18 mouse cellular contexts compared by ENCODE assay signal in the genomic region with DNA sequence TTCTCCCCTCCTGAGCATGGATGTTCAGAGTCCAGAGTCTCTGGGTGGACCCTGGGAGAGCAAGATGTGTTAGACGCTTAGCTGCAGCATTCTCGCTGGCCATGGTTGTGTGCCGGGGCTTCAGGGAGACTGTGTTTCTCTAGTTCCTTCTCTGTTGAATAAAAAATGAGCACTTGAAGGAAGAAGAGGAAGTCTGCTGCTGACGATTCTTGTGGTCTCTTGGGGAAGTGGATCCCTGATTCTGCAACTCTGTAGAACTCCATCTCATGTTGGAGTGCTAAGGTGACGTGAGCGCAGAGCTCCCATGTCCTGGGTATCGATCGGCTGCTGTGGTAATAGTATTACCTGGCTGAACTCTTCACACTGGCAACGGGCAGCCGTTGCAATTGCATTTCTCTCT. TPM values are rescaled to one million over a fixed set of nuclear protein-coding genes. Genes with fewer than 3 reads are reported as not detected.
DNase-seq lines count a peak whose midpoint lies in the region.
"Had no signal": no experiment of that assay in that cellular context is flagged by ENCODE, and none has a peak within 500 bp of the region (broad histone marks: within the 10 kb centered on the region; RNA-seq: fewer than 3 reads in every experiment).

No protein-coding gene starts in this region.

- H3K27ac ChIP-seq in brown adipose tissue, adult 24 weeks (replicated peaks; ENCODE audit: low read depth, low read length), result peak overlapping the region; percentile 65; the same call in 1 of the 2 replicates
- H3K27ac ChIP-seq: embryonic facial prominence, embryonic 15.5 days; forebrain, embryonic 10.5 days; hindbrain, embryonic 12.5 days; macrophage; midbrain, embryonic 12.5 days; neural tube, embryonic 13.5 days had no signal

- H3K4me1 ChIP-seq in brown adipose tissue, adult 24 weeks (ENCODE audit: control insufficient read depth, insufficient read depth, insufficient read length, low read length), result no peaks in the 10 kb centered on the region
- H3K4me1 ChIP-seq: embryonic facial prominence, embryonic 15.5 days; forebrain, embryonic 10.5 days; hindbrain, embryonic 12.5 days; midbrain, embryonic 12.5 days had no signal

- H3K4me3 ChIP-seq in brown adipose tissue, adult 24 weeks (ENCODE audit: insufficient read depth, low read depth, low read length), result no peak overlapping the region
- H3K4me3 ChIP-seq: embryonic facial prominence, embryonic 15.5 days; forebrain, embryonic 10.5 days; hindbrain, embryonic 12.5 days; midbrain, embryonic 12.5 days; neural tube, embryonic 13.5 days had no signal

- DNase-seq in kidney, adult 9 months, result peak; percentile 13
- DNase-seq in kidney, postnatal 4 days, result no peak
- DNase-seq in right cerebral cortex, postnatal 10 days (ENCODE audit: low spot score in 2 of 2), result peak; percentile 27 to 36
- no peak for DNase-seq in right cerebral cortex, adult 2 months (ENCODE audit: low spot score in 2 of 2)
- peak; percentile 22 to 31 for DNase-seq in monocyte, adult 2 months (ENCODE audit: low read depth in 1 of 2, low spot score in 2 of 2)
- no peak for DNase-seq in cerebellum, adult 9-10 months
- no peak for DNase-seq in cerebellum, adult 18-20 months
- DNase-seq: cerebellum, postnatal 14 days; embryo, embryonic 11 days; right cerebral cortex, adult 18-20 months; thymus, postnatal 36 days had no signal

RNA-seq across cellular contexts. Expression of gene Lrrc18, which starts 59.5 kb away (rescaled TPM):
- polyA plus RNA-seq in brown adipose tissue, adult 24 weeks (2012; ENCODE audit: insufficient read depth, insufficient read length, missing spikeins), result not detected in 2 replicates
- polyA plus RNA-seq: macrophage had no signal

Comparison
In these comparisons a context has a peak if more than half of its experiments do, and no peak if none do; other contexts are left out.
1. DNase-seq: peak in kidney, adult 9 months (single experiment), right cerebral cortex, postnatal 10 days (2 of 2) and monocyte, adult 2 months (2 of 2); none in kidney, postnatal 4 days (0 of 2), right cerebral cortex, adult 2 months (0 of 2), cerebellum, adult 9-10 months (single experiment) and cerebellum, adult 18-20 months (0 of 2).